Mouse (Mus musculus) heart, adult 2 months (tissue): ENCODE data around the gene 1700016H13Rik.
A peak's percentile ranks its signal among the peaks of the same experiment; 100 is the strongest.

ENCODE experiments used
- CTCF ChIP-seq: fragments of 200-600 bp; IDR thresholded peaks from 2 replicates; pipeline ENCODE4 v1.8.1; 2022; ENCODE audit warnings: antibody characterized with exemption, mild to moderate bottlenecking, moderate library complexity
- POLR2A ChIP-seq: fragments of 200-500 bp; IDR thresholded peaks from 2 replicates; pipeline ENCODE4 v1.6.1; 2011; ENCODE audit warnings: mild to moderate bottlenecking, low read depth, low read length, control low read depth; ENCODE audit not compliant: insufficient read depth

GRCm38 (mm10) chr5:103629111-103629764 is 26.6 kb downstream of the 1700016H13Rik start, which contains the start of gene Slc10a6:
- TF ChIP-seq CTCF (no peak), POLR2A (peak; percentile 68)
